Mouse (Mus musculus): ENCODE measurements around the gene Lamp5.

Lamp5 gene

DNA sequence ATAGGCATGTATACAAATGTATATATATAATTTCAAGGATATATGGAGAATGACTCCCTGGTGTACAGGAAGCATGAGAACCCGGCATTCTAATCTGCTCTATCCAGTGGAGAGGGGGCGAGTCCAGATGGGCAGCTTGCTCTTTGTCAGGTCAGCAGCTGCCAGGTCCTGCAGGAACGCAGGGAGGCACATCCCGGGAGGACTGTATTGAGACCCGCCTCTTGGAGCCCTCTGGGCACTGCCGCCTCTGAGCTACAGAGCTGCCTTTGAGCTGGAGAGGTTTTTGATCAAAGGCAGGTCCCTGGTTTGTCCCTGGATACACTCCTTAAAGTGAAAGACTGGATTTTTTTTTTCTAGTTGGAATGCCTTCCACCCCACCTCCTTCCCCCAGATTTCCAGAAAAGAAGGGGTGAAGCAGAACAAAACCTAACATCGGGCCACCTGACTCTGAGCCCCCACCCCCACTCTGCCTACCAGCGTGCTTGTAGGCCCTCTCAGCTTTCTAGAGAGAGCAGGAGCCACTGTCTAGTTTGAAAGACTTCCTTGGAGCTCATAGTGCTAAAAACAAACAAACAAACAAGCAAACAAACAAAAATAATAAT is at the start of gene Lamp5:
Lamp5 (plus strand) TSS at position 552 of the 602 bp plus-strand sequence.
- Histone ChIP-seq H3K27me3 (ENCODE audit: control insufficient read depth, insufficient read depth, low read length, poor library complexity, severe bottlenecking) (no peaks in the 10 kb centered on the region), H3K36me3 (ENCODE audit: control insufficient read depth, insufficient read depth, low read length, poor library complexity, severe bottlenecking) (no peaks in the 10 kb centered on the region)
- no peak for DNase-seq (ENCODE audit: low read depth, low spot score)

DNA sequence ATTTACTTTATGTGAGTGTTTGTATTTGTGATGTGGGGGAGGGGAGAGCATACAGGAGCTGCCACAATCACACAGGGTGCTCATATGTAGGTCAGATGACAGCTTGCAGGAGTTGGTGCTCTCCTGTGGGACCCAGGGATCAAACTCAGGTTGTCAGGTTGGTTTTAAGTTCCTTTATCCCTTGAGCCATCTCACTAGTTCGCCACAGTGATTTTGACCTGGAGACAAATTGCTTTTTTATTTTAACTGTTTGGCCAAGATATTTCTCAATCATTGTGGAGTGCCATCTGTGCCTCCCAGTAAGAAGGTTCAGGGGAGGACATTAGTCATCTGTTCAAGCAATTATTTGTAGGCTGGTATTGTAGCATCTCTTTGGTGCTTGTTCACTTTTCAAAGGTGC is 48.2 kb upstream of the Lamp5 start:
- Histone ChIP-seq H3K27me3 (ENCODE audit: control insufficient read depth, insufficient read depth, low read length, poor library complexity, severe bottlenecking) (no peaks in the 10 kb centered on the region), H3K36me3 (ENCODE audit: control insufficient read depth, insufficient read depth, low read length, poor library complexity, severe bottlenecking) (no peaks in the 10 kb centered on the region)
- DNase-seq (ENCODE audit: low read depth, low spot score): no peak

DNA sequence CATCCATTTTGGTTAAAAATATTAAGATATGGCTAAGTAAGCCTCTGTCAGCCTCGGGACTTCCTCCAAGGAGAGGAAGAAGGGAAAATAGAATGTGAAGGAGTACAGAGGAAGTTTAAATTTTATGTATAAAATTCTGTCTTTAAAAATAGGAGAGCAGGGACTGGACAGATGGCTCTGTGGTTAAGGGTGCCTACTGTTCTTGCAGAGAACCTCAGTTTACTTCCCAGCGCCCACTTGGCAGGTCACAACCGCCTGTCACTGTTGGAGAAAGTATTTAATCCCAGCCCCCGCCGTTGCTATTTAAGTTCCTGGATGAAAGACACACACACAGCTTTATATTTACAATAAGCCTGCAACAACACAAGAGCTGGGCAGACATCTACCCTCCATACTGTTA is 45.8 kb upstream of the Lamp5 start:
- Histone ChIP-seq H3K27me3 (ENCODE audit: control insufficient read depth, insufficient read depth, low read length, poor library complexity, severe bottlenecking) (no peaks in the 10 kb centered on the region), H3K36me3 (ENCODE audit: control insufficient read depth, insufficient read depth, low read length, poor library complexity, severe bottlenecking) (no peaks in the 10 kb centered on the region)
- no peak for DNase-seq (ENCODE audit: low read depth, low spot score)

DNA sequence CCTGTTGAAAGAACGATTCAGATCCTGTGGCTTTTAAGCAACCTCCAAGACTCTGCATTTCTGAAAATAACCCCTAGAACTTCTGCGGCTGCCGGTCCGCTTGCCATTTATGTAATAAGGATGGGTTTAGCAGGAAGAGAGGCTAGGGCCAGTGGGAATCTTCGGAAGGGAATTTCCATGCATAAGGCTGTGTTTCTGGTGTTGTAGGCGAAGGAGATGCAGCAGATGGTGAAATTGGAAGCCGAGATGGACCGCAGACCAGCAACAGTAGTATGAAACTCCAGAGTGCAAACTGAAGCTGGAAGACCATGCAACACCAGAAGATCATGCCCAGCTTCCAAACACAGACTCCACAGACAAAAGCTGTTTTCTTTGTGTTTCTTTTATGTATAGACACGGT is 39.3 kb upstream of the Lamp5 start:
- Histone ChIP-seq H3K36me3 (ENCODE audit: control insufficient read depth, insufficient read depth, low read length, poor library complexity, severe bottlenecking) (no peaks in the 10 kb centered on the region), H3K27me3 (ENCODE audit: control insufficient read depth, insufficient read depth, low read length, poor library complexity, severe bottlenecking) (no peaks in the 10 kb centered on the region)
- DNase-seq (ENCODE audit: low read depth, low spot score): no peak

DNA sequence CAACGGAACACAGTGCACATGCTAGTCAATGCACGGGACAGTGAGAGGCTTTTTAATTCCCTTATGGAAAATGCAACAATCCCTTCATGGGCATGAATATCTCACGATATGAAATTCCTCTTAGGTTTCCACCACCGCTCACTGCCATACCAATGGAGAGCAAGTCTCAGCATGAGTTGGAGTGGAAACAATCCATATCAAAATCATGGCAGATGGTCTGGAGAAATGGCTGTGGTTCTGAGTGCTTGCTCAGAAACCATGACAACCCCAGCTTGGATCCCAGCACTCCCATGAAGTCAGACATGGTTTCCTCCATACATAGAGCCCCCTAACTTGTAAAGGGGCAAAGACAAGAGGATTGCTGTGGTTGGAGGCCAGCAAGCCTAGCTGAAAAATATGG is 3.6 kb upstream of the Lamp5 start:
- DNase-seq (ENCODE audit: low read depth, low spot score): no peak
- H3K36me3 ChIP-seq (ENCODE audit: control insufficient read depth, insufficient read depth, low read length, poor library complexity, severe bottlenecking): no peaks in the 10 kb centered on the region
- H3K27me3 ChIP-seq (ENCODE audit: control insufficient read depth, insufficient read depth, low read length, poor library complexity, severe bottlenecking): no peaks in the 10 kb centered on the region

DNA sequence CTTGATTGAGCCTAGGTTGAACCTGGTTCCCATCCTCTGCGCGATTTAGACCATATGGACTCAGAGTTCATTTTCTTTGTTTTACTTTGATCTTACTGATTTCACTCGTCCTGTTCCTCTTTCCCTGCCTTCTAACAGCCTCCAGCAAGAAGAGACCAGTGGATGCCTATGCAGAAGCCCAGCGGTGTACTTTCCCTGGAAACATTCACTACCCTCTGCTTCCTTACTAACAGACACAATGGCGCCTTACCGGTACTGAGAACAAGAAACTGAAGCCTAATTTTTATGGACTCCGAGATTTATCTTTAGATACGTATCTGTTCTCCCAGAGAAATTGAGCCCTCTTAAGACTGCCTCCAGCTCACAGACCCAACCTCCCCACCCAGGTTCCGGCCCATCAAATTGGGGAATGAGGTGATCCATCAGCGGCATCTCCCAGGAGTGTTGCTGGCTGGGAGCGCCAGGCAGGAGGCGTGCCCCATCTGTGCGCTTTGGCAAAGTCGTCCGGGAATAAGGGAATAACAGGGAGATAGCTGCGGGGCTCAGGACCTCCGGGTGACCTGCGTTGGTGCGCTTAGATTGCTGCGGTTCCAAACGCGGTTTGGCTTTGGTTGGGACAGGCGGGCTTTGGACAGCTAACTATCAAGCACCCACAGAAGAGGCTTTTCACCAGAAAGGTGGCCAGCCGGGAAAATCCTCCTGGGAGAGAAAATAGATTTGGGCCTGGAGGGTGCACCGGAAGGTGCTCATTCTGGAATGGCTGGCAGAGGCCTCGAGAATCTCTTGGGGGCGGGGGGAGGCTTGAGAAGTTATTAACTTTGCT is 1.0 kb upstream of the Lamp5 start:
- DNase-seq (ENCODE audit: low read depth, low spot score): no peak
- Histone ChIP-seq H3K36me3 (ENCODE audit: control insufficient read depth, insufficient read depth, low read length, poor library complexity, severe bottlenecking) (no peaks in the 10 kb centered on the region), H3K27me3 (ENCODE audit: control insufficient read depth, insufficient read depth, low read length, poor library complexity, severe bottlenecking) (no peaks in the 10 kb centered on the region)

DNA sequence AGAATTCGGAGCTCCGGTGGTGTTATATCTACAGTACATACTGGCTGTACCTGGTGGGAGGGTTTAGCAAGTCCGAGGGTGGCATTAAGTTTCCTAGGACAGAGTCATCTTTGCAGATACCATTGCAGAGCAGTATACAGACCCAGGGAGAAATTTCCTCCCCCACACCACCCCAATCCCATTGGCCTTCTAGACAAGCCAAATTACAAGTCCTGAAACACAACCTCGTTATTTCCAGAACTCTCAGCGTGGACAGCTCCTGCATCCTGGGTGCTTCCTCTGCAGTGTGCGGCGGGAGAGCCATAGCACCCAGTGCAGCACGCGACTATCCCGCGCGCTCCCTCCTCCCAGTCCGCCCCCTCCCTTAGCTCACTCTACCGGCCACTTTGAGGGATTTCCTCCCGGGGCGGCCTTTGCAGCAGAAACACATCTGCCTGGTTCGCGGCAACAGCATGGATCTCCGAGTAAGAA is 5.9 kb downstream of the Lamp5 start:
- DNase-seq (ENCODE audit: low read depth, low spot score): no peak
- no peaks in the 10 kb centered on the region for H3K27me3 ChIP-seq (ENCODE audit: control insufficient read depth, insufficient read depth, low read length, poor library complexity, severe bottlenecking)
- no peaks in the 10 kb centered on the region for H3K36me3 ChIP-seq (ENCODE audit: control insufficient read depth, insufficient read depth, low read length, poor library complexity, severe bottlenecking)

DNA sequence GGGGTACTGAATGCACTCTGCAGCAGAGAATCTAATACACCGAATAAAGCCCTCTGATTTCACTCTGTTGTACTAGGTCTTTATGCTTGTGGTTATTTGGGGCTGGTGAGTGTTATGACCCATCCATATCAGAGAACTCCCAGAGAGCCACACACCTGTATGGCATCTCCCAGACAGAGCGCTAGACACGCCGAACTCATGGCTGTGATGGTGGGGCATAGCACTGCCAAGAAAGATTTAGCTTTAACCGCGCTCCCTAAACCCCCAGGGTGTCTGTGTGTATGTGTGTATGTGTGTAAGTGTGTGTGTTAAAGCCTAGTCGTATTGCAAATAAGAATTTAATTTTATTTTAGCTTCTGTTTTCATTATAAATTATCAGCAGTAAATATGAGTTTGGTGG is 6.4 kb downstream of the Lamp5 start:
- Histone ChIP-seq H3K36me3 (ENCODE audit: control insufficient read depth, insufficient read depth, low read length, poor library complexity, severe bottlenecking) (no peaks in the 10 kb centered on the region), H3K27me3 (ENCODE audit: control insufficient read depth, insufficient read depth, low read length, poor library complexity, severe bottlenecking) (no peaks in the 10 kb centered on the region)
- no peak for DNase-seq (ENCODE audit: low read depth, low spot score)

DNA sequence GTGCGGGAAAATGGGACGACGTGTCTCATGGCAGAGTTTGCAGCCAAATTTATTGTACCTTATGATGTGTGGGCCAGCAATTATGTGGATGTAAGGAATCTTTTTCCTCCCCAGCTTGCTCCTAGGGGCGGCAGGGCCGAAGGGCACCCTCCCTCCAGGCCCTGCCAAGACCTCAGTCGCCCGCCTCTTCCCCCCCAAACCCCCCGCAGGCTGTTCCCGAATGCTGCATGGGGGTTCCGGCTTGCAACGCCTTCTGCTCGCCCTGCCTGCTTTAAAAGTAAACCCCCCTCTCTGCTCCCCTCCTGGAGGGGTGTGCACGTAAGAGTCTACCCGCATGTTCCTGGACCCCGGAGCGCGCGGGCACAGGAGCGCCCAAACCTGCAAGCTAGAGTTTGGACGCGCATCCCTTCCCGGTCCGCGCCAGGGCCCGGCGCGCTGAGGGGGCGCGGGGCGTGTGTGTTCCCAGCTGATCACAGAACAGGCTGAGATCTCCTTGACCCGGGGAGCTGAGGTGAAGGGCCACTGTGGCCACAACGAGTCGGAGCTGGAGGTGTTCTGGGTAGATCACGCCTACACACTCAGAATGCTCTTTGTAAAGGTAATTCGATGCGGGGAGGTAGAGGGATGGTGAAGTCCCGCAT is 7.1 kb downstream of the Lamp5 start:
- Histone ChIP-seq H3K36me3 (ENCODE audit: control insufficient read depth, insufficient read depth, low read length, poor library complexity, severe bottlenecking) (no peaks in the 10 kb centered on the region), H3K27me3 (ENCODE audit: control insufficient read depth, insufficient read depth, low read length, poor library complexity, severe bottlenecking) (no peaks in the 10 kb centered on the region)
- no peak for DNase-seq (ENCODE audit: low read depth, low spot score)

DNA sequence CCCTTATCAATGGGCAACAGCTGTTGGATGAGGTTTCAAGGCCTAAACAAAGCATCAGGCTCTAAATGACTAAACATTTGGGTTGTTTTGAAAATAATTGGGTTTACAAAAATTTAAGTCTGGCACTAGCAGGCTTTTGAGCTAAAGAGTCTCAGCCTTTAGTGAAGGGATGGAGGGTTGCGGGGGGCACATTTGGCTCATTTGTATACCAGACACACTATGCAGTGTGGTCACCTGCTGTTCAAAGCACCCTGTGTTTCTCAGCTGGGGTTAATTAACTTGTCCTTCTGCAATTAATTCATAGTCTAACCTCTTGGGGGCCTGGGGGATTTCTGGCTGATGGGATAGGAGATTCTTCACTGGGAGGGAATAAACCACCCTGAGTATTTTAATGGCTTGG is 12.3 kb downstream of the Lamp5 start:
- Histone ChIP-seq H3K36me3 (ENCODE audit: control insufficient read depth, insufficient read depth, low read length, poor library complexity, severe bottlenecking) (no peaks in the 10 kb centered on the region), H3K27me3 (ENCODE audit: control insufficient read depth, insufficient read depth, low read length, poor library complexity, severe bottlenecking) (no peaks in the 10 kb centered on the region)
- DNase-seq (ENCODE audit: low read depth, low spot score): no peak

DNA sequence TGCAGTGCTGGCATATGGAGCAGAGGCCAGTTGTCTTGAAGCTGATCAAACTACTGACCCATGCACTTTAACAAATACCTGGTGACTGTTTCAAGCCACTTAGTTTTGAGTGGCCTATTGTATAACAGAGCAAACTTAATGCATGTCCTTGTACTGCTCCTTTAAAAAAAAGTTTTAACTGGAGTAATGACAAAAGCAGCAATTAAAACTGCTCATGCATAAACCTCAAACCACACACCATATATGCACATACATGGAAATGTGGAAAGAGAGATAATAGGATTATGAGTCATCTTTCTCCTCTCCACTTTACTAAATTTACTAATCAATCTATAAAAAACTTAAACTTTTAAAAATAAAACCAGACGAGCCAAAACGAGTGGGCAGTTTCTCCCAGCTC is 43.9 kb downstream of the Lamp5 start:
- no peaks in the 10 kb centered on the region for H3K27me3 ChIP-seq (ENCODE audit: control insufficient read depth, insufficient read depth, low read length, poor library complexity, severe bottlenecking)
- no peaks in the 10 kb centered on the region for H3K36me3 ChIP-seq (ENCODE audit: control insufficient read depth, insufficient read depth, low read length, poor library complexity, severe bottlenecking)
- DNase-seq (ENCODE audit: low read depth, low spot score): no peak

DNA sequence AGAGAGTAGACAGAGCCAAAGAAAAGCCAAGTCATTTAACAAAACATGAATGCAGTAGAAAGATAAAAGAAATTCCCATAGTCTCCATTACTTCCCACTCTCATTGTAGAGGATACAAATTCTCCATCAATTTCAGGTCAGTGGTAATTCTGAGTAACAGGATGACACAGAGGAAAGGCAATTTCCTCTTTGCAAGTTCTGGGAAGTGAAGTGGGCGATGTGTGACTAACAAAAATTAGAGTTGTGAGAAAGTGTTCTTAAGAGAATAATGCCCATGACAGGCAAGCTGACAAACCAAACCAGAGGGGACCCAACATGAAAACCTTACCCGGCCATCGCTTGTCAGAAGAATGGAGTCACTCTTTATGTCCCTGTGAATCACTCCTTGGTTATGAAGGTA is 45.1 kb downstream of the Lamp5 start:
- DNase-seq (ENCODE audit: low read depth, low spot score): no peak
- Histone ChIP-seq H3K27me3 (ENCODE audit: control insufficient read depth, insufficient read depth, low read length, poor library complexity, severe bottlenecking) (no peaks in the 10 kb centered on the region), H3K36me3 (ENCODE audit: control insufficient read depth, insufficient read depth, low read length, poor library complexity, severe bottlenecking) (no peaks in the 10 kb centered on the region)

DNA sequence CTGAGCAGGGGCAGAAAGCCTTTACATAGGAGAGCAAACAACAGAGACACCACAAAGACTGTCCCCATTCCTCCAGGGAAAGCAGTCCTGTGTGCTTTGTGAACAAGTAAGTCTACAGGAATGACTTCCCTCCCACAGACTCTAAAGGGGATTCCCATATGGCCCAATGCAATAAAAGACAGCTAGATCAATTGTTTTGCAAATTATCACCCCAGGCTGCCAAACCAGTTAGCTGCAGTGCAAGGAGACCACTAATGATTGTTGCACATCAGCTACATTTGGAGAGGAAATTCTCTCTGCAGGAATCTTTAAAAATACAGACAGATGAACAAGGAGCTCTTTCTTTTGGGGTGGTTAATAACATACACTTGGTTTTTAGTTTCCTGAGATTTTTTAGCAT is 55.6 kb downstream of the Lamp5 start:
- no peaks in the 10 kb centered on the region for H3K36me3 ChIP-seq (ENCODE audit: control insufficient read depth, insufficient read depth, low read length, poor library complexity, severe bottlenecking)
- no peak for DNase-seq (ENCODE audit: low read depth, low spot score)
- H3K27me3 ChIP-seq (ENCODE audit: control insufficient read depth, insufficient read depth, low read length, poor library complexity, severe bottlenecking): no peaks in the 10 kb centered on the region

DNA sequence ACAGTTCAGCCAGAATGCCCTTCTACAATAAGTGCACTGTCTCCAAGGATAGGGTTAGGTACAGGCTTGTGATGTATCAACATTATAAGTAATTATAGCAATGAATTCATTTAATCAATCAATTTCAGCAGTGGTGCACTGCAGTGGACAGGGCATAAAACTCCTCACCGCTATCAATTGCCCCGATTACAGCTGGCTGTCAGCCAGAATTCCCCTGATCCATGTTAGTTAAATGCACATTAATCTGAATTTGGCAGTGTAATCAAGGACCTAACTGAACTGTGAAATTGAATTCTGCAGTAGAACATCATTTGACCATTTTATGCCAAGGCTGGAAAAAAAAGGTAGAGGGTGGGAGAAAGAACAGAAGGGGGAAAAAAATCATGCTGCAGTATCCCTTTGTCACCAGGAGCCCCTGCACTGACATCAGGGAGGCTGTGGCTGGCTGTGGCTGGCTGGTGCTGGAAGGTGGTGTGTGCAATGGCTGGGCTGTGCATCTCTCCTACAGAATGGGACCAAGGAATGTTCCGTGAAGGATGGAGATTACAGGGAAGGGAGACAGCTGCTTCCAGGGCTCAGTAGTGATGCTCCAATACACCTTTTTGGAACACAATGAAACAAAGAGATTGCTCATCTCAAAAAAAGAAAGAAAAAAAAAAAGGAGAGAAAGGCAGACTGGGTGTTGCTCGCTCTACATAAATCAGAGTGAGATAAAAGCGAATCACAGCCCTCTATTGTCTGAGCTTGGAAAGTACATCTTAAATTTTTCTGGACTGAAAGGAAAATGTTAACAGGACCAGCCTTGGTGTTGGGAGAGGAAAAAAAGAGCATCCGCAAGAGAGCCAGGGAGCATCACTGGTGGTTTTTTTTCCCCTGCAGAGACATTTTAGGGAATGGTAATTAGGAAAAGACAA is 56.3 kb downstream of the Lamp5 start:
- no peaks in the 10 kb centered on the region for H3K36me3 ChIP-seq (ENCODE audit: control insufficient read depth, insufficient read depth, low read length, poor library complexity, severe bottlenecking)
- DNase-seq (ENCODE audit: low read depth, low spot score): no peak
- no peaks in the 10 kb centered on the region for H3K27me3 ChIP-seq (ENCODE audit: control insufficient read depth, insufficient read depth, low read length, poor library complexity, severe bottlenecking)

DNA sequence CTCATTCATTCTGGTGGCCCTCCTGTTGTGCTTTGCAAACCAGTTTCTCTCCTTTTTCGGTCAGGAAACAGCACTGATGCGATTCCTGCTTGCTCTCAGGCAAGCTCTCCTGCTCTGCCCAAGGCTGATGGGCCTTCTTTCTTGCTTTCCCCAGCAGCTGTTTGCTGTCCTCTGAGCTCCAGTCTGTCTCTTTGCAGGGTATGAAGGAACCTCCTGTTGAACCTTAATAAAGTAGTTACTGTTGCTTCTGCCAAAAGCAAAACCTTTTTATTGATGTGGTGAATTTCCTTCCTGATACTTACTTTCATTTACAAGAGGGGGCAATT is 57.0 kb downstream of the Lamp5 start:
- no peaks in the 10 kb centered on the region for H3K27me3 ChIP-seq (ENCODE audit: control insufficient read depth, insufficient read depth, low read length, poor library complexity, severe bottlenecking)
- no peaks in the 10 kb centered on the region for H3K36me3 ChIP-seq (ENCODE audit: control insufficient read depth, insufficient read depth, low read length, poor library complexity, severe bottlenecking)
- DNase-seq (ENCODE audit: low read depth, low spot score): no peak
